Mouse (Mus musculus): Measurements from ENCODE around the gene Tle2. TPM values are rescaled to one million over a fixed set of nuclear protein-coding genes. Genes with fewer than 3 reads are reported as not detected.

Tle2 gene
- total and polyA plus RNA-seq, 3 experiments = 0.45 to 3.6 (median 1.5) TPM

DNA sequence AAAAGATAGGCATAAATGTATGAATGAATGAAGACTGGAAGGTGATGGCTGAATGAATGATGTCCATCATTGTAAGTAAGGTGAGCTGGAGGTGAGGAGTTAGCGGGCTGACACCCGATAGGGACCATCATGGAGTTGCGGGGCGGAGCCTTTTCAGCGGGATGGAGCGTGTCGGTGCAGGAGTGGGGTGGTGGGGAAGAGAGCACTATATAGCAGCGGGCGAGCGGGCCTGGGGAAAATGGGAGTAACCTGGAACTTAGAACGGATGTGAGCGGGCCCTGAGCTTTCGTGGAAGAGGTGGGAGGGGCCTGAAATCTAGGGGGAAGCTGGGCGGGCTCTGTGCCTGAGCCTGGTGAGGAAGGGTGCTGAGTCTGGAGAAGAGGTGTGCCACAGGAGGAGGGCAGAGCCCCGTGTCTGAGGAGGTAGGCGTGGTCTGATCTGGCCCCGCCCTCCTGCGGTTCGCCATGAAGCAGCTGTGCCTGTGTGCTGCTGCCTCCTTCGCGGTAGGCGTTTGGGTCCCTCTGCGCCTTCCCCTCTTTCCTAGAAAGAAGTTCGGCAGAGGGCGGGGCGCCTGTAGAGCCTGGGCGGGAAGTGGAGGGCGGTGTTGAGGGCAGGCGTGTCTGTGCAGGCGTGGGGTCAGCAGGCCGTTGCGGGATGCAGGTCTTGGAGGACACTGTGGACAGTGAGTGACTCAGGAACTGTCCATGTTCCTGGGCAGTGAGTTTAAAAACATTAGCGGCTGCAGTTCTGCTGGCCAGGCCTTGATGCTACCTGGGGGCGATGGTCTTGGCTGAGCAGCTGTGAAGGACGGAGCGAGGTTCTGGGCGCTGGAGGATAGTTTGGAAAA lies 59.1 kb downstream of the Tle2 start:
- H3K9me3 ChIP-seq (replicated peaks) = no peaks in the 10 kb centered on the region
- TF ChIP-seq GATA1 (IDR thresholded peaks at IDR 0.05; ENCODE audit: borderline replicate concordance, low read length) (no peak), GATA2 (IDR thresholded peaks at IDR 0.05; ENCODE audit: borderline replicate concordance, low read depth, low read length) (no peak), POLR2AphosphoS5 (IDR thresholded peaks at IDR 0.05; ENCODE audit: insufficient replicate concordance, low read depth, low read length) (no peak), CTCF (IDR thresholded peaks at IDR 0.05; ENCODE audit: low read depth, low read length) (no peak), TAL1 (conservative IDR thresholded peaks at IDR 0.05; ENCODE audit: low read depth, low read length) (no peak)
- H3K4me3 ChIP-seq (ENCODE audit: low read depth, low read length) = peak overlapping the region; percentile 70
- H3K27me3 ChIP-seq (ENCODE audit: insufficient read depth, low read length) = peaks cover 8% of the 10 kb centered on the region; the same call in 1 of the 2 replicates
- DNase-seq (ENCODE audit: low spot score) = peak; percentile 97
- ATAC-seq (ENCODE audit: extremely low read depth, insufficient number of reproducible peaks, low FRiP score, poor library complexity, severe bottlenecking) = peak; percentile 97
- H3K4me1 ChIP-seq (ENCODE audit: insufficient read depth, low read depth, low read length) = peaks cover 52% of the 10 kb centered on the region
- H3K36me3 ChIP-seq (replicated peaks) = peaks cover 10% of the 10 kb centered on the region

DNA sequence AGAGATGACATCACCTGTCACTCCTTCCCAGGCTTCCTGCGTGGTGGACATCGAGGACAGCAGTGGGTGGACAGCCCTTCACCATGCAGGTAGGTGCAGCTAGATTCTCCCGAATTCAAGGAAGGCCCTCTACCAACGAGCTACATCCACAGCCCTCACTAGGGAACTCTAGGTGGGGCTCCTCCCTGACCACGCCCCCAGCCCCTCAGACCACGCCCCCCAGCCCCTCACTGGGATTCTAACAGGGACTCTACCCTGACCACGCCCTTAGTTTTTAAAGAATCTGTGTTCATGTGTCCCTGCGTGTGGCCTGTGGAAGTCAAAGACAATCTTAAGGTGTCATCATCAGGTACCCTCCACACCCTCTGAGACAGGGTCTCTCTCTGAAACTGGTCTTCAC lies 62.0 kb downstream of the Tle2 start:
- H3K4me3 ChIP-seq (ENCODE audit: low read depth, low read length) = no peak overlapping the region
- DNase-seq (ENCODE audit: low spot score) = no peak
- H3K27me3 ChIP-seq (ENCODE audit: insufficient read depth, low read length) = peaks cover 8% of the 10 kb centered on the region; the same call in 1 of the 2 replicates
- peaks cover 43% of the 10 kb centered on the region for H3K4me1 ChIP-seq (ENCODE audit: insufficient read depth, low read depth, low read length)
- no peak for ATAC-seq (ENCODE audit: extremely low read depth, insufficient number of reproducible peaks, low FRiP score, poor library complexity, severe bottlenecking)
- TF ChIP-seq GATA1 (IDR thresholded peaks at IDR 0.05; ENCODE audit: borderline replicate concordance, low read length) (no peak), CTCF (IDR thresholded peaks at IDR 0.05; ENCODE audit: low read depth, low read length) (no peak), GATA2 (IDR thresholded peaks at IDR 0.05; ENCODE audit: borderline replicate concordance, low read depth, low read length) (no peak), POLR2AphosphoS5 (IDR thresholded peaks at IDR 0.05; ENCODE audit: insufficient replicate concordance, low read depth, low read length) (no peak), TAL1 (conservative IDR thresholded peaks at IDR 0.05; ENCODE audit: low read depth, low read length) (no peak)
- peaks cover 33% of the 10 kb centered on the region for H3K36me3 ChIP-seq (replicated peaks)
- no peaks in the 10 kb centered on the region for H3K9me3 ChIP-seq (replicated peaks)

DNA sequence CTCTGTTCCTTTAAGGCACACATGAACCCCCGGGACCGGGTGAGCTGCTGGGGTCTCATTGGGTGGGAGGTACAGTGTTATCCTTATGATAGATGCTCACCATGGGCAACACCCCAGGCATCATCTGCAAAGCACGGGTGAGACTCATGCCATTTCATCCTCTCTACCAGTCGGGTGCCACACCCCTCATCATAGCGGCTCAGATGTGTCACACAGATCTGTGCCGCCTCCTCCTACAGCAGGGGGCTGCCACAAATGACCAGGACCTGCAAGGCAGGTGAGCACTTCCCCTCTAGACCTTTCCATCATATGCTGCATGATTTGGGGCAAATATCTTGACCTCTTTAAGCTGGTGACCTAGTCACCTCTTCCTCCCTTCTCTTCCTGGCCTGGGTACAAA lies 63.7 kb downstream of the Tle2 start:
- H3K9me3 ChIP-seq (replicated peaks) = no peaks in the 10 kb centered on the region
- no peak overlapping the region for H3K4me3 ChIP-seq (ENCODE audit: low read depth, low read length)
- TF ChIP-seq TAL1 (conservative IDR thresholded peaks at IDR 0.05; ENCODE audit: low read depth, low read length) = no peak
- H3K27me3 ChIP-seq (ENCODE audit: insufficient read depth, low read length) = peaks cover 7% of the 10 kb centered on the region; the same call in 1 of the 2 replicates
- ATAC-seq (ENCODE audit: extremely low read depth, insufficient number of reproducible peaks, low FRiP score, poor library complexity, severe bottlenecking) (no peak), DNase-seq (ENCODE audit: low spot score) (no peak)
- H3K36me3 ChIP-seq (replicated peaks) = peaks cover 43% of the 10 kb centered on the region
- peaks cover 56% of the 10 kb centered on the region for H3K4me1 ChIP-seq (ENCODE audit: insufficient read depth, low read depth, low read length)

Other genes starting within 250 kb of the Tle2 start
Only the 20 nearest of the 25 such genes appear.
- gene 4930404N11Rik, start 208.7 kb upstream of the Tle2 start, total RNA-seq (2014; fragmentation: Nextera tagmentation) = 2.0 TPM in 1 of 2 replicates, not detected in the other
- gene 4930404N11Rik, start 208.7 kb upstream of the Tle2 start, total RNA-seq (2017) = 0.17 and 1.2 TPM in 2 replicates
- gene 4930404N11Rik, start 208.7 kb upstream of the Tle2 start, polyA plus RNA-seq (2012) = 0.52 and 0.65 TPM in 2 replicates
- 29.7 and 65.2 TPM in 2 replicates for gene Fzr1, start 196.0 kb upstream of the Tle2 start, total RNA-seq (2014; fragmentation: Nextera tagmentation)
- 15.8 and 22.8 TPM in 2 replicates for gene Fzr1, start 196.0 kb upstream of the Tle2 start, total RNA-seq (2017)
- gene Fzr1, start 196.0 kb upstream of the Tle2 start, polyA plus RNA-seq (2012) = 88.9 and 96.2 TPM in 2 replicates
- gene Dohh, start 190.1 kb upstream of the Tle2 start, total RNA-seq (2014; fragmentation: Nextera tagmentation) = 9.6 and 11.9 TPM in 2 replicates
- gene Dohh, start 190.1 kb upstream of the Tle2 start, total RNA-seq (2017) = 60.4 and 69.7 TPM in 2 replicates
- 186 and 220 TPM in 2 replicates for gene Dohh, start 190.1 kb upstream of the Tle2 start, polyA plus RNA-seq (2012)
- 1.1 TPM in 1 of 2 replicates, not detected in the other for gene Gm48551, start 190.1 kb upstream of the Tle2 start, total RNA-seq (2014; fragmentation: Nextera tagmentation)
- gene Gm48551, start 190.1 kb upstream of the Tle2 start, total RNA-seq (2017) = 2.6 and 4.1 TPM in 2 replicates
- gene Gm48551, start 190.1 kb upstream of the Tle2 start, polyA plus RNA-seq (2012) = 0.72 and 1.3 TPM in 2 replicates
- 1.2 and 3.1 TPM in 2 replicates for gene Gm48552, start 185.6 kb upstream of the Tle2 start, total RNA-seq (2014; fragmentation: Nextera tagmentation)
- gene Gm48552, start 185.6 kb upstream of the Tle2 start, total RNA-seq (2017) = 0.38 and 0.93 TPM in 2 replicates
- 7.2 and 7.4 TPM in 2 replicates for gene Gm48552, start 185.6 kb upstream of the Tle2 start, polyA plus RNA-seq (2012)
- 6.5 and 13.8 TPM in 2 replicates for gene Smim24, start 181.5 kb upstream of the Tle2 start, total RNA-seq (2014; fragmentation: Nextera tagmentation)
- gene Smim24, start 181.5 kb upstream of the Tle2 start, total RNA-seq (2017) = 1.9 and 3.5 TPM in 2 replicates
- gene Smim24, start 181.5 kb upstream of the Tle2 start, polyA plus RNA-seq (2012) = 1.6 and 1.8 TPM in 2 replicates
- 6.9 and 9.5 TPM in 2 replicates for gene Nfic, start 118.9 kb upstream of the Tle2 start, total RNA-seq (2014; fragmentation: Nextera tagmentation)
- gene Nfic, start 118.9 kb upstream of the Tle2 start, total RNA-seq (2017) = 0.52 and 0.66 TPM in 2 replicates
- 16.1 and 19.3 TPM in 2 replicates for gene Nfic, start 118.9 kb upstream of the Tle2 start, polyA plus RNA-seq (2012)
- not detected in 2 replicates for gene Celf5, start 91.9 kb upstream of the Tle2 start, total RNA-seq (2014; fragmentation: Nextera tagmentation)
- 0.05 and 0.06 TPM in 2 replicates for gene Celf5, start 91.9 kb upstream of the Tle2 start, total RNA-seq (2017)
- gene Celf5, start 91.9 kb upstream of the Tle2 start, polyA plus RNA-seq (2012) = 0.05 and 0.09 TPM in 2 replicates
- 58.2 and 72.3 TPM in 2 replicates for gene Ncln, start 78.2 kb upstream of the Tle2 start, total RNA-seq (2014; fragmentation: Nextera tagmentation)
- gene Ncln, start 78.2 kb upstream of the Tle2 start, total RNA-seq (2017) = 35.5 and 50.1 TPM in 2 replicates
- gene Ncln, start 78.2 kb upstream of the Tle2 start, polyA plus RNA-seq (2012) = 154 and 179 TPM in 2 replicates
- gene S1pr4, start 74.4 kb upstream of the Tle2 start, total RNA-seq (2014; fragmentation: Nextera tagmentation) = not detected in 2 replicates
- gene S1pr4, start 74.4 kb upstream of the Tle2 start, total RNA-seq (2017) = 1.6 and 1.9 TPM in 2 replicates
- gene S1pr4, start 74.4 kb upstream of the Tle2 start, polyA plus RNA-seq (2012) = 0.75 and 1.00 TPM in 2 replicates
- gene Gna15, start 50.3 kb upstream of the Tle2 start, total RNA-seq (2014; fragmentation: Nextera tagmentation) = 20.9 and 22.5 TPM in 2 replicates
- gene Gna15, start 50.3 kb upstream of the Tle2 start, total RNA-seq (2017) = 20.1 and 21.5 TPM in 2 replicates
- 16.5 TPM in 2 replicates for gene Gna15, start 50.3 kb upstream of the Tle2 start, polyA plus RNA-seq (2012)
- gene Gna11, start 29.4 kb upstream of the Tle2 start, total RNA-seq (2014; fragmentation: Nextera tagmentation) = 6.4 and 6.5 TPM in 2 replicates
- gene Gna11, start 29.4 kb upstream of the Tle2 start, total RNA-seq (2017) = 8.4 and 9.7 TPM in 2 replicates
- gene Gna11, start 29.4 kb upstream of the Tle2 start, polyA plus RNA-seq (2012) = 13.0 and 14.0 TPM in 2 replicates
- 396 and 400 TPM in 2 replicates for gene Aes, start 15.1 kb upstream of the Tle2 start, total RNA-seq (2014; fragmentation: Nextera tagmentation)
- gene Aes, start 15.1 kb upstream of the Tle2 start, total RNA-seq (2017) = 182 and 238 TPM in 2 replicates
- gene Aes, start 15.1 kb upstream of the Tle2 start, polyA plus RNA-seq (2012) = 1,535 and 1,925 TPM in 2 replicates
- 42.7 and 44.3 TPM in 2 replicates for gene Tle6, start 26.5 kb downstream of the Tle2 start, total RNA-seq (2014; fragmentation: Nextera tagmentation)
- gene Tle6, start 26.5 kb downstream of the Tle2 start, total RNA-seq (2017) = 17.5 and 21.5 TPM in 2 replicates
- 28.8 and 49.5 TPM in 2 replicates for gene Tle6, start 26.5 kb downstream of the Tle2 start, polyA plus RNA-seq (2012)
- gene BC025920, start 31.7 kb downstream of the Tle2 start, total RNA-seq (2014; fragmentation: Nextera tagmentation) = 6.7 and 6.8 TPM in 2 replicates
- 3.3 and 4.3 TPM in 2 replicates for gene BC025920, start 31.7 kb downstream of the Tle2 start, total RNA-seq (2017)
- 0.40 and 0.50 TPM in 2 replicates for gene BC025920, start 31.7 kb downstream of the Tle2 start, polyA plus RNA-seq (2012)
- gene Sirt6, start 53.2 kb downstream of the Tle2 start, total RNA-seq (2014; fragmentation: Nextera tagmentation) = 35.9 and 61.0 TPM in 2 replicates
- gene Sirt6, start 53.2 kb downstream of the Tle2 start, total RNA-seq (2017) = 6.0 and 6.6 TPM in 2 replicates
- gene Sirt6, start 53.2 kb downstream of the Tle2 start, polyA plus RNA-seq (2012) = 136 and 158 TPM in 2 replicates
- gene Ankrd24, start 54.0 kb downstream of the Tle2 start, total RNA-seq (2014; fragmentation: Nextera tagmentation) = 13.8 and 16.3 TPM in 2 replicates
- gene Ankrd24, start 54.0 kb downstream of the Tle2 start, total RNA-seq (2017) = 13.4 and 14.3 TPM in 2 replicates
- gene Ankrd24, start 54.0 kb downstream of the Tle2 start, polyA plus RNA-seq (2012) = 9.8 and 12.7 TPM in 2 replicates
- 11.1 and 11.8 TPM in 2 replicates for gene Gm10778, start 74.5 kb downstream of the Tle2 start, total RNA-seq (2014; fragmentation: Nextera tagmentation)
- 6.0 and 7.9 TPM in 2 replicates for gene Gm10778, start 74.5 kb downstream of the Tle2 start, total RNA-seq (2017)
- gene Gm10778, start 74.5 kb downstream of the Tle2 start, polyA plus RNA-seq (2012) = 0.10 and 0.34 TPM in 2 replicates
- gene Zfp433, start 130.3 kb downstream of the Tle2 start, total RNA-seq (2014; fragmentation: Nextera tagmentation) = 16.3 and 17.2 TPM in 2 replicates
- gene Zfp433, start 130.3 kb downstream of the Tle2 start, total RNA-seq (2017) = 15.8 and 16.4 TPM in 2 replicates
- 0.31 and 0.87 TPM in 2 replicates for gene Zfp433, start 130.3 kb downstream of the Tle2 start, polyA plus RNA-seq (2012)
- 4.8 and 11.8 TPM in 2 replicates for gene Gm3055, start 196.6 kb downstream of the Tle2 start, total RNA-seq (2014; fragmentation: Nextera tagmentation)
- gene Gm3055, start 196.6 kb downstream of the Tle2 start, total RNA-seq (2017) = 5.5 and 7.1 TPM in 2 replicates
- not detected in 2 replicates for gene Gm3055, start 196.6 kb downstream of the Tle2 start, polyA plus RNA-seq (2012)

Data from G1E (cell line).